In the genomic region with DNA sequence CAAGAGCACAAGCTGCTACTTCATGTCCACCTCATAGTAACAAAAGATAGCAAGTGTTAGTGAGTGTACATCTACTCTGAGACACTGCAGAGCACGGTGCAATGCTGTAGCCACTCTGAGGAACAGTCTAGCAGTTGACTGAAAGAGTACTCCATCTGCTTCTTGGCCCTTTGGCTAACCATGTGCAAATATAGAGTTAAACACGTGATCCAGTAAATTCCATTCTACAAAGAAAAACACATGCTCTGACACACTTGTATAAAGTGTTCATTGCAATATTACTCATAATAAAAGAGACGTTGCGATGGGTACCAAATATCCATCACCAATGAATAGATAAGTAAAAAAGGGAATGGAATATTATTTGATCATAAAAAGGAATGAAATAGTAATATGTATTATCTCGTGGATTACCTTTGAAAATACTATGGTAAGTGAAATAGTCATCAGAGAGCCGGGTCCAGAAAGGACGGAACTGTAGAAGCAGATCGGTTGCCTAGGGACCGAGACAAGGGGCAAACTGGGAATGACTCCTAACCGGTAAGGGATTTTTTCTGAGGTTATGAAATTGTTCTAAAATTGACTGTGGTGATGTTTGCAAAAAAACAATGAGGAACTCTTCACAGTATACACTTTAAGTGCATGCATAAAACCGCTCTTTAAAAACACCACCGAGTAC, we compare ENCODE assay signal across 9 mouse cellular contexts. TPM values are rescaled to one million over a fixed set of nuclear protein-coding genes. Genes with fewer than 3 reads are reported as not detected.
A peak's percentile ranks its signal among the peaks of the same experiment; 100 is the strongest.
DNase-seq lines count a peak whose midpoint lies in the region; ATAC-seq and TF ChIP-seq lines count a peak whose summit lies in the region.
"Had no signal": no experiment of that assay in that cellular context is flagged by ENCODE, and none has a peak within 500 bp of the region (broad histone marks: within the 10 kb centered on the region; RNA-seq: fewer than 3 reads in every experiment).

No protein-coding gene starts in this region.

- TF ChIP-seq CTCF in MEL (IDR thresholded peaks at IDR 0.05 in 2 of 3, conservative IDR thresholded peaks at IDR 0.05 in 1 of 3; ENCODE audit: control insufficient read depth in 1 of 3, insufficient read depth in 1 of 3, low read depth in 2 of 3, low read length in 3 of 3, poor library complexity in 1 of 3, severe bottlenecking in 1 of 3) = no peak

- no peak for DNase-seq in heart, embryonic 10.5 days (ENCODE audit: low spot score)
- DNase-seq in heart, postnatal 14 days = no peak
- DNase-seq in MEL (ENCODE audit: low read depth, low spot score) = peak; percentile 54
- no peak for DNase-seq in hindbrain, embryonic 10.5 days (ENCODE audit: low spot score)
- DNase-seq in midbrain, embryonic 10.5 days (ENCODE audit: low spot score) = no peak
- no peak for DNase-seq in retina, embryonic 14.5 days (ENCODE audit: low spot score)
- DNase-seq in left cerebral cortex, postnatal 36 days (ENCODE audit: low spot score in 2 of 2) = no peak

- 31% methylated on average over 12 of the region's 12 CpGs for WGBS in heart, embryonic 10.5 days
- 40% methylated on average over 12 of the region's 12 CpGs for WGBS in hindbrain, embryonic 10.5 days
- 43% methylated on average over 12 of the region's 12 CpGs for WGBS in midbrain, embryonic 10.5 days

- TF ChIP-seq POLR2A in MEL (IDR thresholded peaks at IDR 0.05; ENCODE audit: control insufficient read depth in 1 of 2, insufficient read depth in 1 of 2, low read depth in 1 of 2, low read length in 2 of 2, poor library complexity in 1 of 2) = no peak

- no peaks in the 10 kb centered on the region for H3K36me3 ChIP-seq in heart, embryonic 10.5 days
- H3K36me3 ChIP-seq in MEL (ENCODE audit: control insufficient read depth in 1 of 2, insufficient read depth in 2 of 2, low read length in 2 of 2) = peaks cover 0 to 21% of the 10 kb centered on the region in 2 experiments; a peak in 2 of 4 replicates
- H3K36me3 ChIP-seq in hindbrain, embryonic 10.5 days = no peaks in the 10 kb centered on the region
- H3K36me3 ChIP-seq in midbrain, embryonic 10.5 days = no peaks in the 10 kb centered on the region; the same call in 1 of the 2 replicates

- peak overlapping the region; percentile 91 for H3K9ac ChIP-seq in MEL (ENCODE audit: control insufficient read depth, low read depth, low read length, poor library complexity, severe bottlenecking)

- peaks cover 13% of the 10 kb centered on the region; the same call in 1 of the 2 replicates for H3K4me1 ChIP-seq in heart, embryonic 10.5 days
- H3K4me1 ChIP-seq in MEL (ENCODE audit: control insufficient read depth in 1 of 2, insufficient read depth in 2 of 2, low read length in 2 of 2) = peaks cover 8 to 17% of the 10 kb centered on the region in 2 experiments
- peaks cover 31% of the 10 kb centered on the region for H3K4me1 ChIP-seq in hindbrain, embryonic 10.5 days (replicated peaks)
- peaks cover 28% of the 10 kb centered on the region for H3K4me1 ChIP-seq in midbrain, embryonic 10.5 days

- H3K79me2 ChIP-seq in MEL (ENCODE audit: control insufficient read depth, insufficient read depth, low read length, poor library complexity) = peaks cover 20% of the 10 kb centered on the region

- TF ChIP-seq EP300 in MEL (IDR thresholded peaks at IDR 0.05; ENCODE audit: low read depth in 1 of 2, low read length in 2 of 2) = no peak

- H3K4me3 ChIP-seq in heart, embryonic 10.5 days = peak overlapping the region; percentile 92
- H3K4me3 ChIP-seq in MEL (ENCODE audit: control insufficient read depth in 1 of 2, insufficient read depth in 1 of 2, low read depth in 2 of 2, low read length in 2 of 2) = peak overlapping the region; percentile 80 to 83
- peak overlapping the region; percentile 91 for H3K4me3 ChIP-seq in hindbrain, embryonic 10.5 days
- peak overlapping the region; percentile 91 for H3K4me3 ChIP-seq in midbrain, embryonic 10.5 days

- no peak for ATAC-seq in CD4-positive, CD25-positive, alpha-beta regulatory T cell, adult 4 months

- H3K27me3 ChIP-seq in heart, embryonic 10.5 days (ENCODE audit: insufficient read depth, poor library complexity, severe bottlenecking) = no peaks in the 10 kb centered on the region
- H3K27me3 ChIP-seq in MEL (ENCODE audit: control insufficient read depth in 1 of 2, insufficient read depth in 2 of 2, low read length in 2 of 2) = no peaks in the 10 kb centered on the region
- no peaks in the 10 kb centered on the region for H3K27me3 ChIP-seq in hindbrain, embryonic 10.5 days (ENCODE audit: insufficient read depth, poor library complexity, severe bottlenecking)
- no peaks in the 10 kb centered on the region for H3K27me3 ChIP-seq in midbrain, embryonic 10.5 days (ENCODE audit: low read depth, poor library complexity, severe bottlenecking)
- H3K27me3 ChIP-seq: Patski had no signal

- TF ChIP-seq RAD21 in MEL (IDR thresholded peaks at IDR 0.05; ENCODE audit: low read depth, low read length) = no peak

- H3K9me3 ChIP-seq in heart, embryonic 10.5 days = no peaks in the 10 kb centered on the region
- no peaks in the 10 kb centered on the region for H3K9me3 ChIP-seq in MEL (replicated peaks; ENCODE audit: insufficient read depth, low read length)
- H3K9me3 ChIP-seq in hindbrain, embryonic 10.5 days = no peaks in the 10 kb centered on the region
- H3K9me3 ChIP-seq in midbrain, embryonic 10.5 days (replicated peaks) = no peaks in the 10 kb centered on the region

- H3K27ac ChIP-seq in heart, embryonic 10.5 days = peak overlapping the region; percentile 100
- H3K27ac ChIP-seq in MEL (ENCODE audit: control insufficient read depth, low read depth, low read length) = peak overlapping the region; percentile 46; the same call in 1 of the 2 replicates
- peak overlapping the region; percentile 99; the same call in 1 of the 2 replicates for H3K27ac ChIP-seq in hindbrain, embryonic 10.5 days
- H3K27ac ChIP-seq in midbrain, embryonic 10.5 days (replicated peaks) = peak overlapping the region; percentile 98

- intact Hi-C loops in heart, postnatal 14 days (cut with DNase I) = no loop called here
- intact Hi-C loops in left cerebral cortex, postnatal 36 days (cut with DNase I) = no loop called here

TF ChIP-seq in MEL, 35 proteins besides CTCF, POLR2A, EP300 and RAD21:
- TF ChIP-seq MAFK (IDR thresholded peaks at IDR 0.05; ENCODE audit: borderline replicate concordance, low read depth, low read length) (no peak), POLR2AphosphoS2 (IDR thresholded peaks at IDR 0.05; ENCODE audit: low read length) (no peak), MAX (IDR thresholded peaks at IDR 0.05; ENCODE audit: low read length) (peak; percentile 72), USF1 (IDR thresholded peaks at IDR 0.05; ENCODE audit: low read depth, low read length) (peak; percentile 38; the same call in 1 of the 2 replicates), MYC (IDR thresholded peaks at IDR 0.05; ENCODE audit: low read depth, low read length) (peak; percentile 48; the same call in 1 of the 2 replicates), GABPA (IDR thresholded peaks at IDR 0.05; ENCODE audit: low read depth, low read length) (no peak)

RNA-seq across cellular contexts. Expression of a gene that starts 1.5 kb away (rescaled TPM):
- 26.7 and 30.2 TPM in 2 replicates for polyA plus RNA-seq in heart, embryonic 10.5 days (2016; fragmentation: Nextera tagmentation; extraction: Ambion mirVana)
- 10 to 100 TPM; 37.9 to 43.0 TPM for total RNA-seq in heart, postnatal 14 days (2021)
- 2.2 and 2.4 TPM in 2 replicates for total RNA-seq in MEL (2012; rRNA removed)
- polyA plus RNA-seq in MEL (2012; ENCODE audit: insufficient read depth in 1 of 2, insufficient read length in 2 of 2, low read depth in 1 of 2, low replicate concordance in 2 of 2, missing spikeins in 1 of 2) = 1 to 10 TPM in 1 of 2 experiments, not detected in 1; 5.8 TPM
- polyA plus RNA-seq in hindbrain, embryonic 10.5 days (2016; fragmentation: Nextera tagmentation; extraction: Ambion mirVana) = 23.5 and 27.3 TPM in 2 replicates
- polyA plus RNA-seq in midbrain, embryonic 10.5 days (2016; fragmentation: Nextera tagmentation; extraction: Ambion mirVana) = 26.5 and 26.9 TPM in 2 replicates
- 10 to 100 TPM; 35.3 to 41.0 TPM for total RNA-seq in left cerebral cortex, postnatal 36 days (2021)
- polyA plus RNA-seq in CD4-positive, CD25-positive, alpha-beta regulatory T cell, adult 4 months (2017; shearing (Covaris generic)) = 10 to 100 TPM; 40.5 to 46.8 TPM

Comparison
In these comparisons a context has a peak if more than half of its experiments do, and no peak if none do; other contexts are left out.
1. H3K27ac ChIP-seq: peak in every context shown above with its lines; median percentile 100 in heart, embryonic 10.5 days; 99 in hindbrain, embryonic 10.5 days; 98 in midbrain, embryonic 10.5 days; 46 in MEL.